Mouse (Mus musculus): ENCODE data around the gene Nexn. TPM values are rescaled to one million over a fixed set of nuclear protein-coding genes. Genes with fewer than 3 reads are reported as not detected.
"Not testable (repeated sequence)": the region's sequence is repeated elsewhere in the genome, so short reads cannot be mapped to it uniquely, and the experiment has no call there.

The Nexn gene
- polyA plus RNA-seq, 1 experiment from 2014 or later = 326 TPM

GRCm38 (mm10) chr3:152209177-152209966, 56.8 kb downstream of the Nexn start:
- Histone ChIP-seq H3K27me3 (no peaks in the 10 kb centered on the region), H3K36me3 (no peaks in the 10 kb centered on the region), H3K9ac (peak overlapping the region; percentile 100), H3K27ac (peak overlapping the region; percentile 100), H3K4me2 (peak overlapping the region; percentile 72), H3K4me1 (replicated peaks) (peaks cover 27% of the 10 kb centered on the region), H3K9me3 (replicated peaks) (no peaks in the 10 kb centered on the region), H3K4me3 (peak overlapping the region; percentile 88)
- WGBS = 3% methylated on average over 25 of the region's 25 CpGs
- peak; percentile 7; the same call in 1 of the 2 replicates for ATAC-seq (replicated peaks; ENCODE audit: insufficient number of reproducible peaks, insufficient read depth, low FRiP score, low read depth)

GRCm38 (mm10) chr3:152208096-152208885, 57.9 kb downstream of the Nexn start:
- Histone ChIP-seq H3K9ac (no peak overlapping the region), H3K36me3 (no peaks in the 10 kb centered on the region), H3K9me3 (replicated peaks) (no peaks in the 10 kb centered on the region), H3K4me2 (peak overlapping the region; percentile 10; the same call in 1 of the 2 replicates), H3K27ac (no peak overlapping the region), H3K4me3 (no peak overlapping the region), H3K4me1 (replicated peaks) (peaks cover 25% of the 10 kb centered on the region), H3K27me3 (no peaks in the 10 kb centered on the region)
- WGBS = 84% methylated on average over 7 of the region's 7 CpGs
- no peak for ATAC-seq (replicated peaks; ENCODE audit: insufficient number of reproducible peaks, insufficient read depth, low FRiP score, low read depth)

- no peak for ATAC-seq (replicated peaks; ENCODE audit: insufficient number of reproducible peaks, insufficient read depth, low FRiP score, low read depth)
- Histone ChIP-seq H3K4me2 (no peak overlapping the region), H3K4me1 (replicated peaks) (peaks cover 13% of the 10 kb centered on the region), H3K4me3 (no peak overlapping the region), H3K27ac (no peak overlapping the region), H3K36me3 (no peaks in the 10 kb centered on the region), H3K27me3 (no peaks in the 10 kb centered on the region), H3K9ac (no peak overlapping the region), H3K9me3 (replicated peaks) (no peaks in the 10 kb centered on the region)
- WGBS = 89% methylated on average over 4 of the region's 4 CpGs
These were observed 59.0 kb downstream of the Nexn start for GRCm38 (mm10) chr3:152207156-152207555.

DNA sequence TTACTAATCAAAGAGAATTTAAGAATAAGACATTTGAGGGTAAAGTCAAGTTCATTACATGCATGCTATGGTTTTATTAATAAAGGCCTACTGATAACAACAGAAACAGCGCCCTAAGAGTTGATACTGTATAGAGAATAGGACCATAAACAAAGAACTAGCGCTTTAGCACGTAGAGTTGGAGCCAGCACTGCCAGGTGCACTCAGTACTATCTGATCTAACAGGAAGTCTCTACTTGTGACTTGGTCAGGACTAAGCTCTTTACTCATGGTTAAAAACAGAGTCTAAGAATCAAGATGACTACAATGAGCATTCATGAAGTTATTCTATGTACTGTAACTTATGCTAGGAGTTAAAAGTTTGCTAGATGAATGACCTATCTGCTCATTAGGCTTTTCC, 61.6 kb downstream of the Nexn start:
- Histone ChIP-seq H3K27ac (no peak overlapping the region), H3K9me3 (replicated peaks) (no peaks in the 10 kb centered on the region), H3K4me2 (no peak overlapping the region), H3K4me3 (no peak overlapping the region), H3K36me3 (no peaks in the 10 kb centered on the region), H3K27me3 (no peaks in the 10 kb centered on the region), H3K4me1 (replicated peaks) (peaks cover 8% of the 10 kb centered on the region), H3K9ac (no peak overlapping the region)
- no peak for ATAC-seq (replicated peaks; ENCODE audit: insufficient number of reproducible peaks, insufficient read depth, low FRiP score, low read depth)
- WGBS = 63% methylated on average over 3 of the region's 3 CpGs

DNA sequence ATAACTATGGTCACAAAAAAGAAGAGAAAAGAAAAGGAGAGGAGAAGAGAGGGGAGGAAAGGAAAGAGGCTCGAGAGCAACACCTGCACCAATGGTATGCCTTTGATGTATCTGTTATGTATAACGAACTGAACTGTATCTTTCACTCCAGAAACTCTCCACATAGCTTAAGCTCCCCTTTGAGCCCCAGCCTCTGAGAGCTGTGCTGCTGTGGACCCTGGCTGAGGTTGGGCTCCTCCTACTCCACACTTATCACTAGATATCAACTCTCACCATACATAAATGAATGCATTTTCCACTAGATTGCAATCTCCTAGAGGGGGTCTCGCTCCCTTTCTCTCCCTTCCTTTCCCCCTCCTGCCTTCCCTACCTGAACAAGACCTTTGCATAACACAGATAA, 62.2 kb downstream of the Nexn start:
- WGBS = 51% methylated on average over 3 of the region's 3 CpGs
- ATAC-seq (replicated peaks; ENCODE audit: insufficient number of reproducible peaks, insufficient read depth, low FRiP score, low read depth) = no peak
- no peak overlapping the region for H3K4me2 ChIP-seq
- H3K27ac ChIP-seq = no peak overlapping the region; the same call in 1 of the 2 replicates
- H3K4me1 ChIP-seq (replicated peaks) = peaks cover 6% of the 10 kb centered on the region
- no peaks in the 10 kb centered on the region for H3K9me3 ChIP-seq (replicated peaks)
- H3K27me3 ChIP-seq = no peaks in the 10 kb centered on the region
- no peak overlapping the region for H3K4me3 ChIP-seq
- H3K36me3 ChIP-seq = no peaks in the 10 kb centered on the region
- H3K9ac ChIP-seq = no peak overlapping the region

GRCm38 (mm10) chr3:152203411-152203810, 62.7 kb downstream of the Nexn start:
- Histone ChIP-seq H3K9me3 (replicated peaks) (no peaks in the 10 kb centered on the region), H3K27me3 (no peaks in the 10 kb centered on the region), H3K27ac (no peak overlapping the region), H3K4me2 (no peak overlapping the region), H3K4me3 (no peak overlapping the region), H3K36me3 (no peaks in the 10 kb centered on the region), H3K4me1 (replicated peaks) (peaks cover 2% of the 10 kb centered on the region), H3K9ac (no peak overlapping the region)
- WGBS = 73% methylated on average over 6 of the region's 6 CpGs
- ATAC-seq (replicated peaks; ENCODE audit: insufficient number of reproducible peaks, insufficient read depth, low FRiP score, low read depth) = no peak

DNA sequence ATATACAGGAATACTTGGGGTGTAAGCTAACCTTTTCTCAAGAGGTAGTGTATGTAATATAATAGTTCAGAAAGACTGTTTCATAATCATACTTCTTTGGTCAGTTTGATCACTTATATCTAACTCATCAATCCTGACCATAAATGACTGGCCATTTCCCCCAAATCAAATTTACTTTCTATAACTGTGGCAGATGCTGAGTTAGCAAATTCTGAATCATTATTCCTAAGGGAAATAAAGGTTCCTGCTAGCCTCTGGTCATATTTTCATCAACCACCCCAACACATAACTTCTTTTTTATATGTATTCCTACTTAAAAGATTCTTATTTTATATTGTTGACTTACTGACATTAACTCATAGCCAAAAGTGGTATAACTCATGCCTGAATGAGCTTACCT, 63.2 kb downstream of the Nexn start:
- Histone ChIP-seq H3K4me2 (no peak overlapping the region), H3K36me3 (no peaks in the 10 kb centered on the region), H3K4me1 (replicated peaks) (no peaks in the 10 kb centered on the region; the same call in 1 of the 2 replicates), H3K9ac (no peak overlapping the region), H3K27me3 (no peaks in the 10 kb centered on the region), H3K9me3 (replicated peaks) (no peaks in the 10 kb centered on the region), H3K4me3 (no peak overlapping the region), H3K27ac (no peak overlapping the region)
- no peak for ATAC-seq (replicated peaks; ENCODE audit: insufficient number of reproducible peaks, insufficient read depth, low FRiP score, low read depth)

GRCm38 (mm10) chr3:152201651-152202050, 64.5 kb downstream of the Nexn start:
- H3K9me3 ChIP-seq (replicated peaks) = no peaks in the 10 kb centered on the region
- 85% methylated on average over 2 of the region's 2 CpGs for WGBS
- no peak overlapping the region for H3K9ac ChIP-seq
- ATAC-seq (replicated peaks; ENCODE audit: insufficient number of reproducible peaks, insufficient read depth, low FRiP score, low read depth) = no peak
- no peak overlapping the region for H3K27ac ChIP-seq
- H3K27me3 ChIP-seq = no peaks in the 10 kb centered on the region
- H3K4me1 ChIP-seq (replicated peaks) = no peaks in the 10 kb centered on the region; the same call in 1 of the 2 replicates
- H3K36me3 ChIP-seq = no peaks in the 10 kb centered on the region
- no peak overlapping the region for H3K4me3 ChIP-seq
- no peak overlapping the region for H3K4me2 ChIP-seq

GRCm38 (mm10) chr3:152201181-152201580, 65.0 kb downstream of the Nexn start:
- Histone ChIP-seq H3K4me3 (no peak overlapping the region), H3K27me3 (no peaks in the 10 kb centered on the region), H3K4me2 (no peak overlapping the region), H3K9ac (no peak overlapping the region), H3K9me3 (replicated peaks) (no peaks in the 10 kb centered on the region), H3K36me3 (no peaks in the 10 kb centered on the region), H3K4me1 (replicated peaks) (no peaks in the 10 kb centered on the region; the same call in 1 of the 2 replicates), H3K27ac (no peak overlapping the region)
- no peak for ATAC-seq (replicated peaks; ENCODE audit: insufficient number of reproducible peaks, insufficient read depth, low FRiP score, low read depth)
- 90% methylated on average over 3 of the region's 3 CpGs for WGBS

DNA sequence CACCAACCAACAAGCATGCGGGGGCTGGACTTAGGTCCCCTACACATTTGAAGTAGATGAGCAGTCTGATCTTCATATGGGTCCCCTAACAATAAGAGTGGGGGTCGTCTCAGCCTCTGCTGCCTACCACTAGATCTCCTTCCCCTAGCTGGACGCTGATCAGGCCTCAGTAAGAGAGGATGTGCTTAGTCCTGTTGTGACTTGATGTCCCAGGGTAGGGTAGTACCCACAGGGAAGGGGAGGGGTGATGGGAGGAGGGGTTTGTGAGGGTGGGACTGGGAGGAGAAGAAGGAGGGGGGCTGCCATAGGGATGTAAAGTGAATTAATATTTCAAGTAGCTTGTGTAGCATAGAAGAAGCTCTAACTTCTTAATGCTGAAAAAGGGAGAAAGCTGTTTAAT, 67.0 kb downstream of the Nexn start:
- Histone ChIP-seq H3K27ac (no peak overlapping the region), H3K9me3 (replicated peaks) (no peaks in the 10 kb centered on the region), H3K4me2 (no peak overlapping the region), H3K36me3 (no peaks in the 10 kb centered on the region), H3K4me1 (replicated peaks) (no peaks in the 10 kb centered on the region; the same call in 1 of the 2 replicates), H3K9ac (no peak overlapping the region), H3K27me3 (no peaks in the 10 kb centered on the region), H3K4me3 (no peak overlapping the region)
- ATAC-seq (replicated peaks; ENCODE audit: insufficient number of reproducible peaks, insufficient read depth, low FRiP score, low read depth) = no peak
- 64% methylated on average over 3 of the region's 3 CpGs for WGBS

GRCm38 (mm10) chr3:152197246-152197645, 68.9 kb downstream of the Nexn start:
- not testable (repeated sequence) for H3K9me3 ChIP-seq (replicated peaks); H3K36me3 ChIP-seq; ATAC-seq (replicated peaks; ENCODE audit: insufficient number of reproducible peaks, insufficient read depth, low FRiP score, low read depth); H3K4me3 ChIP-seq; H3K9ac ChIP-seq; H3K4me1 ChIP-seq (replicated peaks); H3K27ac ChIP-seq; H3K27me3 ChIP-seq; H3K4me2 ChIP-seq
- WGBS = 38% methylated on average over 2 of the region's 2 CpGs

Data from heart, embryonic 15.5 days (tissue).